Mouse (Mus musculus) neural tube, embryonic 14.5 days (tissue): Measurements from ENCODE around the gene Pan2. TPM values are rescaled to one million over a fixed set of nuclear protein-coding genes. Genes with fewer than 3 reads are reported as not detected.

Source experiments
- polyA plus RNA-seq: library from polyadenylated mRNA; unstranded; fragments of >200 nt; fragmentation: Nextera tagmentation; extraction: Ambion mirVana; gene quantifications from 2 replicates; pipeline ENCODE4 v1.2.1, GENCODE M21; 2014

The Pan2 gene
- polyA plus RNA-seq, 1 experiment from 2014 or later = 19.0 TPM

Other genes with a start within 250 kb of the Pan2 start
- gene Ptges3, start 244.4 kb upstream of the Pan2 start, polyA plus RNA-seq = 381 and 396 TPM in 2 replicates
- 2,213 and 2,273 TPM in 2 replicates for gene Atp5b, start 220.1 kb upstream of the Pan2 start, polyA plus RNA-seq
- gene Baz2a, start 211.8 kb upstream of the Pan2 start, polyA plus RNA-seq = 15.8 and 20.9 TPM in 2 replicates
- gene Rbms2, start 123.0 kb upstream of the Pan2 start, polyA plus RNA-seq = 4.7 and 7.6 TPM in 2 replicates
- gene Gls2, start 108.9 kb upstream of the Pan2 start, polyA plus RNA-seq = 2.0 and 2.8 TPM in 2 replicates
- gene Spryd4, start 91.5 kb upstream of the Pan2 start, polyA plus RNA-seq = 20.9 and 22.3 TPM in 2 replicates
- gene Mip, start 77.5 kb upstream of the Pan2 start, polyA plus RNA-seq = not detected in 2 replicates
- gene Timeless, start 71.3 kb upstream of the Pan2 start, polyA plus RNA-seq = 14.6 and 19.1 TPM in 2 replicates
- not detected in 2 replicates for gene Apon, start 49.2 kb upstream of the Pan2 start, polyA plus RNA-seq
- not detected in 2 replicates for gene Apof, start 34.7 kb upstream of the Pan2 start, polyA plus RNA-seq
- 21.0 and 23.1 TPM in 2 replicates for gene Stat2, start 32.8 kb upstream of the Pan2 start, polyA plus RNA-seq
- 0.18 and 0.29 TPM in 2 replicates for gene Il23a, start 4.6 kb upstream of the Pan2 start, polyA plus RNA-seq
- gene Cnpy2, start 19.1 kb downstream of the Pan2 start, polyA plus RNA-seq = 194 and 198 TPM in 2 replicates
- 281 and 297 TPM in 2 replicates for gene Cs, start 34.4 kb downstream of the Pan2 start, polyA plus RNA-seq
- gene Coq10a, start 65.7 kb downstream of the Pan2 start, polyA plus RNA-seq = 51.3 and 52.7 TPM in 2 replicates
- 11.6 and 14.0 TPM in 2 replicates for gene Ankrd52, start 73.8 kb downstream of the Pan2 start, polyA plus RNA-seq
- 0.44 TPM in 1 of 2 replicates, not detected in the other for gene Slc39a5, start 97.9 kb downstream of the Pan2 start, polyA plus RNA-seq
- 131 and 140 TPM in 2 replicates for gene Nabp2, start 108.2 kb downstream of the Pan2 start, polyA plus RNA-seq
- 64.5 and 71.2 TPM in 2 replicates for gene Rnf41, start 108.3 kb downstream of the Pan2 start, polyA plus RNA-seq
- 179 and 205 TPM in 2 replicates for gene Smarcc2, start 155.9 kb downstream of the Pan2 start, polyA plus RNA-seq
- 831 and 835 TPM in 2 replicates for gene Myl6, start 190.8 kb downstream of the Pan2 start, polyA plus RNA-seq
- 6.4 and 8.9 TPM in 2 replicates for gene Myl6b, start 195.3 kb downstream of the Pan2 start, polyA plus RNA-seq
- 10.0 and 25.9 TPM in 2 replicates for gene Esyt1, start 222.5 kb downstream of the Pan2 start, polyA plus RNA-seq
- 11.7 and 18.1 TPM in 2 replicates for gene Zc3h10, start 244.4 kb downstream of the Pan2 start, polyA plus RNA-seq
- gene Rpl41, start 246.0 kb downstream of the Pan2 start, polyA plus RNA-seq = 2,344 and 2,479 TPM in 2 replicates